Mouse (Mus musculus) kidney, postnatal 36 days (tissue): ENCODE measurements around the gene Lrrc4c.

Experiments used
- DNase-seq, 2 experiments: peaks; one replicate each; pipeline ENCODE4 v3.0.0; 2021 to 2022; ENCODE audit warnings: mixed read lengths in 2 of 2

Gene Lrrc4c

GRCm38 (mm10) chr2:97485609-97486008, 1167.6 kb downstream of the Lrrc4c start:
- DNase-seq, result no peak

- DNase-seq, result no peak
Observed at GRCm38 (mm10) chr2:97487567-97487966, 1169.6 kb downstream of the Lrrc4c start.

- DNase-seq, result no peak
Observed at GRCm38 (mm10) chr2:97497069-97497468, 1179.1 kb downstream of the Lrrc4c start.

- no peak for DNase-seq
Observed at GRCm38 (mm10) chr2:97502501-97502900, 1184.5 kb downstream of the Lrrc4c start.

- no peak for DNase-seq
Observed at GRCm38 (mm10) chr2:97504902-97505301, 1186.9 kb downstream of the Lrrc4c start.

GRCm38 (mm10) chr2:97524256-97524922, 1206.4 kb downstream of the Lrrc4c start:
- DNase-seq, result no peak

- DNase-seq, result no peak
Observed at GRCm38 (mm10) chr2:97525107-97525506, 1207.1 kb downstream of the Lrrc4c start.

- no peak for DNase-seq
Observed at GRCm38 (mm10) chr2:97530622-97531021, 1212.7 kb downstream of the Lrrc4c start.

- no peak for DNase-seq
Observed at GRCm38 (mm10) chr2:97543691-97544672, 1226.0 kb downstream of the Lrrc4c start.

GRCm38 (mm10) chr2:97544673-97545071, 1226.7 kb downstream of the Lrrc4c start:
- no peak for DNase-seq

- no peak for DNase-seq
Observed at GRCm38 (mm10) chr2:97545946-97546345, 1228.0 kb downstream of the Lrrc4c start.

- no peak for DNase-seq
Observed at GRCm38 (mm10) chr2:97564509-97564908, 1246.5 kb downstream of the Lrrc4c start.

- DNase-seq, result no peak
Observed at GRCm38 (mm10) chr2:97568954-97569353, 1251.0 kb downstream of the Lrrc4c start.

GRCm38 (mm10) chr2:97574921-97575320, 1257.0 kb downstream of the Lrrc4c start:
- DNase-seq, result no peak

GRCm38 (mm10) chr2:97581132-97581531, 1263.2 kb downstream of the Lrrc4c start:
- no peak for DNase-seq

GRCm38 (mm10) chr2:97586322-97586721, 1268.4 kb downstream of the Lrrc4c start:
- no peak for DNase-seq

GRCm38 (mm10) chr2:97590563-97590962, 1272.6 kb downstream of the Lrrc4c start:
- DNase-seq, result no peak

GRCm38 (mm10) chr2:97604182-97604581, 1286.2 kb downstream of the Lrrc4c start:
- no peak for DNase-seq

- DNase-seq, result no peak
Observed at GRCm38 (mm10) chr2:97604688-97605215, 1286.8 kb downstream of the Lrrc4c start.

GRCm38 (mm10) chr2:97609436-97609835, 1291.5 kb downstream of the Lrrc4c start:
- no peak for DNase-seq

GRCm38 (mm10) chr2:97610566-97610965, 1292.6 kb downstream of the Lrrc4c start:
- DNase-seq, result no peak

GRCm38 (mm10) chr2:97614724-97615123, 1296.8 kb downstream of the Lrrc4c start:
- no peak for DNase-seq

- DNase-seq, result no peak
Observed at GRCm38 (mm10) chr2:97618589-97618988, 1300.6 kb downstream of the Lrrc4c start.

- no peak for DNase-seq
Observed at GRCm38 (mm10) chr2:97639941-97640340, 1322.0 kb downstream of the Lrrc4c start.
